Mouse (Mus musculus) forebrain, embryonic 11.5 days (tissue): Measurements from ENCODE around the gene Rrp36. TPM values are rescaled to one million over a fixed set of nuclear protein-coding genes. Genes with fewer than 3 reads are reported as not detected.

ENCODE experiments used
- ATAC-seq: fragments of 200-750 bp; cut with Nextera tagmentation; replicated peaks from 2 replicates; pipeline ENCODE4 v1.8.0; 2017; ENCODE audit warnings: moderate TSS enrichment; ENCODE audit not compliant: low FRiP score
- DNase-seq: peaks from one replicate; pipeline ENCODE4 v3.0.0-alpha.2; 2017; ENCODE audit warnings: low spot score
- H3K27ac ChIP-seq: fragments of 300-500 bp; sonication (generic); 2 replicates; pipeline ENCODE4 v1.5.1; 2014; ENCODE audit warnings: low read depth, low read length
- H3K27me3 ChIP-seq: fragments of 300-500 bp; sonication (generic); 2 replicates; pipeline ENCODE4 v1.6.1; 2014; ENCODE audit warnings: mild to moderate bottlenecking, low read length, mixed read lengths; ENCODE audit not compliant: control insufficient read depth, insufficient read depth
- H3K36me3 ChIP-seq: fragments of 300-500 bp; sonication (generic); 2 replicates; pipeline ENCODE4 v1.6.1; 2014; ENCODE audit warnings: mild to moderate bottlenecking, low read length, moderate library complexity, mixed read lengths; ENCODE audit not compliant: control insufficient read depth, insufficient read depth
- H3K4me1 ChIP-seq: fragments of 300-500 bp; sonication (generic); replicated peaks from 2 replicates; pipeline ENCODE4 v1.6.1; 2014; ENCODE audit warnings: low read length, mixed read lengths; ENCODE audit not compliant: control insufficient read depth, insufficient read depth
- H3K4me2 ChIP-seq: fragments of 300-500 bp; sonication (generic); 2 replicates; pipeline ENCODE4 v1.6.1; 2014; ENCODE audit warnings: low read depth, mild to moderate bottlenecking, low read length, moderate library complexity, mixed read lengths; ENCODE audit not compliant: severe bottlenecking
- H3K4me3 ChIP-seq: fragments of 300-500 bp; sonication (generic); 2 replicates; pipeline ENCODE4 v1.5.1; 2014; ENCODE audit warnings: low read depth, low read length
- H3K9ac ChIP-seq: fragments of 300-500 bp; sonication (generic); 2 replicates; pipeline ENCODE4 v1.6.1; 2014; ENCODE audit warnings: low read length
- H3K9me3 ChIP-seq: fragments of 300-500 bp; sonication (generic); 2 replicates; pipeline ENCODE4 v1.6.1; 2016; ENCODE audit warnings: low read length, mixed read lengths; ENCODE audit not compliant: control insufficient read depth
- WGBS: fragments of 180-500 bp; shearing (Covaris S2); extraction: QIAGEN DNeasy Blood & Tissue Kit; methylation state at CpG from one replicate; pipeline ENCODE4 v1.1.7; 2014; 5-methylcytosine and 5-hydroxymethylcytosine counted together
- polyA plus RNA-seq: library from polyadenylated mRNA; unstranded; fragments of >200 nt; fragmentation: Nextera tagmentation; extraction: Ambion mirVana; gene quantifications from 2 replicates; pipeline ENCODE4 v1.2.1, GENCODE M21; 2014

Rrp36 gene
- polyA plus RNA-seq, 1 experiment from 2014 or later, result 64.1 TPM

DNA sequence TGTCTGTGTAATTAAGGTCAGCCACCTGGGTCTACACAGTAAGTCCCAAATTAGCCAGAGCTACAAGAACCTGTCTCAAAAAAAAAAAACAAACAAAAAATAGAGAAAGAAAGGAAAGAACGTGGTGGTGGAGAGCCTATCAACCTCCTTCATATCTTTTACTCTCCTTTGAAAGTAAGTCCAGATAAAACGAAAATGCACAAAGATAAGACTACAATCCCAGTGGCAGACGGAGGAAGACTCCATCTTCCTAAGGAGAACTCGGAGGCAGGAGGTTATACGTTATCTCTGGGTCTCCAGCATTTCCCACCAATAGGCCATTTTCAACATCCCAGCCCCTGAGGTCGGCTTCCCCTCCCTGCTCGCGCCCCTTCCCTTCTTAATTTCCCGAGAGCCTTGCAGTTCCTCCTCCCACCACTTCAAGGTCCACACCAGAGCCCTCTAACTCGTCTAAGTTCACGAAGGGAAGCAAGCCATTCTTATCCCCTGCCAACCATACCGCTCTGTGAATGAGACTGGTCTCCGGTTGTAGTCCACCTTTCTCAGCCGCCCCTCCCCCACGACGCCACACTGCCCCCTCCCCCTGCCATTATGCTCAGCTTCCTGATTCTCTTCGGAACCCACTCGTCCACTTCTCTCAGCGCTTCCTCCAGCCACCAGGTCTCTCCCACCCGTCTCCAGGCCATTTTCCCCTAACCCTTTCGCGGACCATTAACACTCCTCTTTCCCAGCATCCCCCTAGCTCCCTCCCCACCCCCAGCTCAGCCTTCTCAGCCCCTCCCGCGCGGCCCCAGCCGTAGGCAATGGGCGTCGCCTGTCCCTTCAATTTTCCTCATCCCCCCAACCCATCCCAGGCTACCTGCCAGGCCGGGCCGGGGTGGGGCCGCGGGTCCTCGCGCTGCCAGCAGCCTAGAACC is 5.9 kb upstream of the Rrp36 start:
- peak; percentile 82 for DNase-seq
- Histone ChIP-seq H3K27ac (peak overlapping the region; percentile 82), H3K9ac (peak overlapping the region; percentile 64), H3K36me3 (peaks cover 15% of the 10 kb centered on the region), H3K4me1 (peaks cover 8% of the 10 kb centered on the region; the same call in 1 of the 2 replicates), H3K9me3 (no peaks in the 10 kb centered on the region), H3K4me2 (peak overlapping the region; percentile 60), H3K27me3 (no peaks in the 10 kb centered on the region), H3K4me3 (peak overlapping the region; percentile 84)
- peak; percentile 25 for ATAC-seq
- 2% methylated on average over 34 of the region's 34 CpGs for WGBS

DNA sequence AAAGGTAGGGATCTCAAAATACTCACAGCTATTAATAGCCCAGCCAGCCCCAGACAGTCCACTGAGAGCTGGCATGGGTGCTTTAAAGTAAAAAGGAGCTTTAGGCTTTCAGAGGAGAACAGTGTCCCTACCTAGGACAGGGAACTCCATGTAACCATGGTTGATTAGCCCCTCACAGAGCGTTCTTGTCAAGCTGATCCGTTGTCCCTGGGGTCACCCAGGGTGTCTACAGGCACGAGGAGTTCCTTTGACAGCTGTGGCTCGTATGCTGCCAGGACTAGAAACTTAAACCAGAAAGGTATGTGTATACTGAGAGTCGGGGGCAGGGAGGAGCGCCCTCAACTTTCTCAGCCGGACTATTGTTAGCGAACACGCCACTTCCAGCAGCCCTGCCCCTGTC is 4.8 kb upstream of the Rrp36 start:
- Histone ChIP-seq H3K9me3 (no peaks in the 10 kb centered on the region), H3K4me3 (no peak overlapping the region), H3K27ac (no peak overlapping the region), H3K4me2 (peak overlapping the region; percentile 60), H3K27me3 (no peaks in the 10 kb centered on the region), H3K36me3 (peaks cover 8% of the 10 kb centered on the region), H3K4me1 (peaks cover 13% of the 10 kb centered on the region), H3K9ac (peak overlapping the region; percentile 64)
- 69% methylated on average over 9 of the region's 9 CpGs for WGBS
- DNase-seq, result no peak
- ATAC-seq, result no peak

DNA sequence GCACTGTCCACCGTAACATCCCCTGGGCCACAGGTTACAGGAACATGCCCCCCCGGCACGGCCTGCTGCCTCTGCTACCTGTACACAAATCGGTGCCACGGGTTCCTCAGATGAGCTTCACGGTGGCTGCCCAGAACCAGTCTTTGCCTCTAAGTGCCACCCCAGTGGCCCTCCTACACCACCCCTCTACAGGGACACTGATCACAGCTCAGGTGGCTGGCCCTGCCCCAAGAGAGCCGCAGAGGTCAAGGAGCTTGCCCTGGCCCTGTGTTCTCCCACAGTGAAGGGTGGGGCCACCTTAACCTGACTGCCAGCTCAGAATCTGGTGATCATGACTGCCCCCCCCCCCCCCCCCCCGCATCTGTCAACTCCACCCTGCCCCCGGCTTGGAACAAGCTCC is 4.3 kb upstream of the Rrp36 start, which contains the start of gene Mea1:
Gene Mea1 (plus strand): TSS at position 378 of the 400 bp plus-strand sequence.
- ATAC-seq (no peak), DNase-seq (no peak)
- Histone ChIP-seq H3K4me2 (peak within 1 kb of the TSS; percentile 60), H3K9ac (peak within 1 kb of the TSS; percentile 64), H3K36me3 (peaks cover 3% of the 10 kb centered on the region), H3K4me3 (peak within 1 kb of the TSS; percentile 84), H3K4me1 (peaks cover 13% of the 10 kb centered on the region), H3K27me3 (no peaks in the 10 kb centered on the region), H3K9me3 (no peaks in the 10 kb centered on the region), H3K27ac (no peak within 1 kb of the TSS)
- 90% methylated on average over 8 of the region's 9 CpGs for WGBS

DNA sequence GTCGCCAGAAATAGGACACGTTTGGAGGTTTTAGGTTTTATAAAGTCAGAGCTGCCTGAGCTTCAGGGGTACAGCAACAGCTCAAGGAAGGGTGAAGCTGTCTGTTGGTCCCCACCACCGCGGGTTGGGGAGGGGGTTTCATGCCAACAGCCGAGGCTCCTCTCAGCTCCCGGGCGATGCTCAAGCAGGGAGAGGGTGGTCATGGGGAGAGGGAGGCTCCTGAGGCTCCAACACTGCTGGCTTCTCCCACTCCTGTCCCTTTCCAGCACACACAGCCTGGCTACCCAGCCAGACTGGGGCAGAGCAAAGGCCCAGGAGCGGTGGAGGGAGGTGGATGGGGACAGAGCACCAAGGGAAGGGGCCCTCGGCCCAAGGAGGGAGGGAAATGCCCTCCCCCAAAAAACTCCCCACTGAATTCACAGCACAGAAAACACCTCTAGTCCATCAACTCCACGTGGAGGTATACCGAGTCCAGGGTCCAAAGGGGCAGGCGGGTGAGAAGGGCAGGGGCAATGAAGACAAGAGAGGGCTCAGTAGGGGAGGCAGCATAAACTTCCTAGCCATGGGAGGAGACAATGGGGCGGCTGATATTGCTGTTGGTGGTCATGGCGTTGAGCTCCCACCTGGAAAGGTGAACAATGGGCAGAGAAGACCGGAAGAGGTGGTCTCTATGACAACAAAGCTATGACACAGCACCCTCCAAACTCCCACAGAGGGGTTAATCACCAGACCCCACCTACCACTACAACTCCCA is 555 bp upstream of the Rrp36 start:
- Histone ChIP-seq H3K9ac (peak overlapping the region; percentile 78), H3K9me3 (no peaks in the 10 kb centered on the region), H3K4me2 (peak overlapping the region; percentile 73), H3K27ac (peak overlapping the region; percentile 57), H3K4me1 (peaks cover 8% of the 10 kb centered on the region), H3K4me3 (peak overlapping the region; percentile 80), H3K27me3 (no peaks in the 10 kb centered on the region), H3K36me3 (peaks cover 6% of the 10 kb centered on the region)
- 21% methylated on average over 15 of the region's 15 CpGs for WGBS
- peak; percentile 34 for ATAC-seq
- DNase-seq, result no peak

DNA sequence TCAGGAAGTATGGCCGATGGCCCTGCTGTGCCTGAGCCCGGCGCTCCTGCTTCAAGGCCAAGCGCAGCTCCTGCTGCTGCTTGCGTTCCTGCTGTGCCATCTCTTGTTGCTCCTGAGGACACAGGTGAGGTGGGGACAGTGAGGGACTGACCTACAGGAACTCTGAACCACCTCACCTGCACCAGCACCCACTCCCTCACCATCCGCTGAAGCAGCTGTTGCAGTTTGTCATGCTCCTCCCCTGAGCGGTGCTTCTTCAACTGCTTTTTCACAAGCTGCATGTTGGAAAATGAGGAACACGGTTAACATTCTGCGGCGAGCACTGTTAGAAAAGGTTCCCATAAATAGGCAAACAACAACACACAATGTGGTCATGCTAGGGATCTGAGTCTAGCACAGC is 4.2 kb downstream of the Rrp36 start:
- no peak for ATAC-seq
- peaks cover 12% of the 10 kb centered on the region for H3K36me3 ChIP-seq

DNA sequence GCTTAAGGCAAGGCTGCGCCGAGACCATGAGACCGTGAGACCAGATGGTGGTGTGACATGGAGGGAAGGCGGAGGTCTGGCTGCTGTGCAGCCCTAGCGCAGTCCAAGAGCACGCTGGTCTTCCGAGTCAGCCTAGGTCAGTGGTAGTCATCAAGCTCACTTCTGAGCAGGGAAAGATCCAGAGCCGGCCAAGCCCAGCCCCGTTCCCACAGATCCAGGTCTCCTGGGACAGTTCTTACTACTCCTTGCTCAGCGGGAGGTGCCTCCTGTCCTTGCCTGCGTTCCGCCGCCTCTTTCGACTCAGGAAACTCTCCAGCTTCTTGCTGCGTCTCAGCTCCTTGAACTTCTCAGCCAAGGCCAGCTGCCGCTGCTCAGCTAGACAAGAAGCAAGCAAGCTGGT is 6.4 kb downstream of the Rrp36 start:
- no peak for ATAC-seq

More for the DNA sequence above, 4.2 kb downstream of the Rrp36 start:
- WGBS, result 96% methylated on average over 10 of the region's 10 CpGs
- Histone ChIP-seq H3K27me3 (no peaks in the 10 kb centered on the region), H3K9me3 (no peaks in the 10 kb centered on the region), H3K9ac (no peak overlapping the region), H3K4me3 (no peak overlapping the region), H3K4me1 (peaks cover 6% of the 10 kb centered on the region), H3K27ac (no peak overlapping the region), H3K4me2 (no peak overlapping the region)
- DNase-seq, result no peak

DNA sequence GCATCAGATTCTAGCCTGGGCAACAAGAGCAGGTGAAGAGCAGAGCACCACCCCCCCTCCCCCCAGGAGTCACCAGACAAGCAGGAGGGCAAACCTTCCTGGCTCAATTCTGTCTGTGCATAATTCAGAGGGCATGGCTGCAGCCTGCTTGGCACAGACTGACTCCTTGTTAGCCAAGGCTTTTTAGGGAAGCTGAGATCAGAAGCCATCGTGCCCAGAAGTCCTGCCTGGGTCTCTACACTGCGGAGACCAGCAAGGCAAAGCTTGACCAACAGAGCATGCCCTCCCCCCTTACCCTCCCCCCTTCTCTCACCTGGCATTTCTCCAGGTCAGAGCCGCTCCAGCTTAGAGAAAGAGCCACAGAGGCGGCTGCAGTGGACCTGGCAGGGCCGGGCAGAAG is 11.4 kb downstream of the Rrp36 start:
- no peak overlapping the region for H3K4me2 ChIP-seq
- H3K9ac ChIP-seq, result no peak overlapping the region
- H3K4me3 ChIP-seq, result no peak overlapping the region
- 97% methylated on average over 5 of the region's 5 CpGs for WGBS
- no peaks in the 10 kb centered on the region for H3K27me3 ChIP-seq
- no peak for ATAC-seq
- no peak for DNase-seq
- H3K27ac ChIP-seq, result no peak overlapping the region
- H3K9me3 ChIP-seq, result no peaks in the 10 kb centered on the region
- H3K36me3 ChIP-seq, result peaks cover 25% of the 10 kb centered on the region
- H3K4me1 ChIP-seq, result no peaks in the 10 kb centered on the region

More for the DNA sequence above, 6.4 kb downstream of the Rrp36 start:
- H3K27ac ChIP-seq, result no peak overlapping the region
- H3K4me3 ChIP-seq, result no peak overlapping the region
- H3K4me2 ChIP-seq, result no peak overlapping the region
- peaks cover 18% of the 10 kb centered on the region for H3K36me3 ChIP-seq
- no peaks in the 10 kb centered on the region for H3K4me1 ChIP-seq
- no peak overlapping the region for H3K9ac ChIP-seq
- H3K9me3 ChIP-seq, result no peaks in the 10 kb centered on the region
- H3K27me3 ChIP-seq, result no peaks in the 10 kb centered on the region
- no peak for DNase-seq
- WGBS, result 95% methylated on average over 16 of the region's 16 CpGs

DNA sequence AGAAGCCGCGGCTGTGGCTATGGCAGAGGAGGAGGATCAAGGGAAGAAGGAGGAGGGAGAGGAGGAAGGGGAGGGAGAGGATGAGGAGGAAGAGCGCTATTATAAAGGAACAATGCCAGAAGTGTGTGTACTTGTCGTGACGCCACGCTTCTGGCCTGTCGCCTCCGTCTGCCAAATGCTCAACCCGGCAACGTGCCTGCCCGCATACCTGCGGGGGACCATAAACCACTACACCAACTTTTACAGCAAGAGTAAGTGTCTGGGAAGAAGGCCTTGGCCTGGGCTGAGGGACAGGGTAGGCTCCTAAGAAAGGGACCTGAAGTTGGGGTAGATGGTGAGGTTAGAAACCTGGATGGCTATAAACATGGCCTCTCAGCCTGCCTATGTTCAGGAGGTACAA is 12.2 kb downstream of the Rrp36 start:
- 97% methylated on average over 12 of the region's 12 CpGs for WGBS
- peaks cover 29% of the 10 kb centered on the region for H3K36me3 ChIP-seq
- no peaks in the 10 kb centered on the region for H3K9me3 ChIP-seq
- no peak overlapping the region for H3K27ac ChIP-seq
- H3K4me2 ChIP-seq, result no peak overlapping the region
- DNase-seq (no peak), ATAC-seq (no peak)
- H3K4me1 ChIP-seq, result no peaks in the 10 kb centered on the region
- H3K27me3 ChIP-seq, result no peaks in the 10 kb centered on the region
- H3K9ac ChIP-seq, result no peak overlapping the region
- no peak overlapping the region for H3K4me3 ChIP-seq
